Mouse (Mus musculus) liver, embryonic 14.5 days (tissue): ENCODE results near the gene Zbtb8a.

Experiments used
- CTCF ChIP-seq: IDR thresholded peaks from 2 replicates; pipeline ENCODE4 v1.5.1; 2016; ENCODE audit warnings: antibody characterized with exemption, low read depth, control low read depth
- EP300 ChIP-seq: IDR thresholded peaks from 2 replicates; pipeline ENCODE4 v1.6.1; 2016; ENCODE audit warnings: antibody characterized with exemption, low read depth

GRCm38 (mm10) chr4:129383586-129383985 lies 5.7 kb upstream of the Zbtb8a start:
- TF ChIP-seq CTCF = no peak
- TF ChIP-seq EP300 = no peak
